Mouse (Mus musculus) CH12.LX (cell line): ENCODE data around the gene Fam169b.
A peak's percentile ranks its signal among the peaks of the same experiment; 100 is the strongest.

Experiments used
- MAZ ChIP-seq: IDR thresholded peaks from 2 replicates; pipeline ENCODE4 v1.6.1; 2012; ENCODE audit warnings: low read depth, mild to moderate bottlenecking, inconsistent platforms, low read length, improper control_type of control experiment, moderate library complexity
- POLR2A ChIP-seq: IDR thresholded peaks from 2 replicates; pipeline ENCODE4 v1.6.1; 2011; ENCODE audit warnings: low read depth, mild to moderate bottlenecking, improper control_type of control experiment, low read length
- TCF12 ChIP-seq: IDR thresholded peaks from 2 replicates; pipeline ENCODE4 v1.6.1; 2014; ENCODE audit warnings: low read depth, mild to moderate bottlenecking, inconsistent platforms, low read length, improper control_type of control experiment
- ZC3H11A ChIP-seq: IDR thresholded peaks from 2 replicates; pipeline ENCODE4 v1.6.1; 2012; ENCODE audit warnings: low read depth, mild to moderate bottlenecking, inconsistent platforms, low read length, improper control_type of control experiment

DNA sequence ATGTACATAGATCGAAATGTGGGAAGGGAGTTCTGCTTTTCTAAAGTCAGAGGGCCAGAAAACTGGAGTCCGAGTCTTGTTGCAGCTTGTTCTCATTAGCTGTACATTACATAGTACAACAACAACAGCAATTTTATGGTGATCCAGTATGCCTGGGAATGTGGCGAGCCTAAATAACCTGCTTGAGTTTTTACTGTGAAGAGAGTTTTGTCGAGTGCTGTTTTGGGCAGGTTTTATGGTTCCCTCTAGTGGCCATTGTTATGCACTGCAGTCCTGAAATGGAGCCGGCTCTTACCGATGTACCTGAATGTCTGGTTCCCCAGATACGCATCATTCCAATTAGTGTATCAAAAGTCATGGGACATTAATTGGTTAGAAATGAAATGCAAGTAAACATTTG is 83.8 kb downstream of the Fam169b start:
- TF ChIP-seq POLR2A (no peak), MAZ (no peak), TCF12 (no peak), ZC3H11A (peak; percentile 13; the same call in 1 of the 2 replicates)
